Mouse (Mus musculus) liver, embryonic 15.5 days (tissue): ENCODE measurements around the gene Asic2. TPM values are rescaled to one million over a fixed set of nuclear protein-coding genes. Genes with fewer than 3 reads are reported as not detected.

ENCODE experiments used
- ATAC-seq: fragments of 200-750 bp; cut with Nextera tagmentation; 2 replicates; pipeline ENCODE4 v1.8.0; 2017; ENCODE audit warnings: moderate number of reproducible peaks, mild to moderate bottlenecking, moderate library complexity; ENCODE audit not compliant: insufficient read depth
- H3K27ac ChIP-seq: fragments of 300-500 bp; sonication (generic); replicated peaks from 2 replicates; pipeline ENCODE4 v1.5.1; 2015; ENCODE audit warnings: mild to moderate bottlenecking, inconsistent platforms
- H3K27me3 ChIP-seq: fragments of 300-500 bp; sonication (generic); 2 replicates; pipeline ENCODE4 v1.6.1; 2015; ENCODE audit warnings: mild to moderate bottlenecking, inconsistent platforms
- H3K36me3 ChIP-seq: fragments of 300-500 bp; sonication (generic); replicated peaks from 2 replicates; pipeline ENCODE4 v1.6.1; 2015; ENCODE audit warnings: moderate library complexity, mild to moderate bottlenecking, inconsistent platforms
- H3K4me1 ChIP-seq: fragments of 300-500 bp; sonication (generic); replicated peaks from 2 replicates; pipeline ENCODE4 v1.6.1; 2015; ENCODE audit warnings: inconsistent platforms
- H3K4me2 ChIP-seq: fragments of 300-500 bp; sonication (generic); 2 replicates; pipeline ENCODE4 v1.6.1; 2015; ENCODE audit warnings: moderate library complexity, mild to moderate bottlenecking, inconsistent platforms
- H3K4me3 ChIP-seq: fragments of 300-500 bp; sonication (generic); replicated peaks from 2 replicates; pipeline ENCODE4 v1.5.1; 2015; ENCODE audit warnings: mild to moderate bottlenecking, inconsistent platforms
- H3K9ac ChIP-seq: fragments of 300-500 bp; sonication (generic); 2 replicates; pipeline ENCODE4 v1.6.1; 2015; ENCODE audit warnings: moderate library complexity, mild to moderate bottlenecking, inconsistent platforms
- H3K9me3 ChIP-seq: fragments of 300-500 bp; sonication (generic); replicated peaks from 2 replicates; pipeline ENCODE4 v1.6.1; 2016; ENCODE audit warnings: inconsistent platforms
- WGBS: fragments of 180-500 bp; shearing (Covaris S2); methylation state at CpG from one replicate; pipeline ENCODE4 v1.1.7; 2015; ENCODE audit warnings: mixed read lengths; ENCODE audit not compliant: insufficient replicate concordance; 5-methylcytosine and 5-hydroxymethylcytosine counted together
- polyA plus RNA-seq: library from polyadenylated mRNA; unstranded; fragments of >200 nt; fragmentation: Nextera tagmentation; extraction: Ambion mirVana; gene quantifications from 2 replicates; pipeline ENCODE4 v1.2.1, GENCODE M21; 2015

Gene Asic2
- polyA plus RNA-seq, 1 experiment from 2014 or later = 0.03 TPM

DNA sequence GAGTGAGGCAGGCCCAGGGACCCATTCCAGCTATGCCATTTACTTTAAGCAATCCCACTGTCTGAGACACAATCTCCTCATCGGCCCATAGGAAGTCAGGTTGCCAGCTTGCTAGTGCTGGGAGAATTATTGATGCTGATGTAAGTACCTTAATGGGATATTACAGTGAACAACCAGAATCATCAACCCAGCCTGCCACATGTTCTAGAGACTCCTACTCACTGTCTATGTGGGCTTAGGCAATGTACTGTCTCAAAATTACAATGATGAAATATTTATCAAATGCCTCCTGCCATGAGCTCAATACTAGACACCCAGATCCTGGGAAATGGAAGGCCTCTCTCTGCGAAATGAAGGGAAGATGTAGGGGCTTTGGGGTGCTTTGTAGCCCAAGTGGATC lies 876.1 kb downstream of the Asic2 start:
- no peak overlapping the region for H3K9ac ChIP-seq
- no peaks in the 10 kb centered on the region for H3K36me3 ChIP-seq
- H3K4me2 ChIP-seq = no peak overlapping the region
- no peaks in the 10 kb centered on the region for H3K4me1 ChIP-seq
- WGBS = 53% methylated on average over 2 of the region's 2 CpGs
- H3K4me3 ChIP-seq = no peak overlapping the region
- H3K27ac ChIP-seq = no peak overlapping the region
- ATAC-seq = no peak
- H3K27me3 ChIP-seq = 0 out of 2 replicates have a peak, but pooled peaks cover 5% of the 10 kb centered on the region
- no peaks in the 10 kb centered on the region for H3K9me3 ChIP-seq

DNA sequence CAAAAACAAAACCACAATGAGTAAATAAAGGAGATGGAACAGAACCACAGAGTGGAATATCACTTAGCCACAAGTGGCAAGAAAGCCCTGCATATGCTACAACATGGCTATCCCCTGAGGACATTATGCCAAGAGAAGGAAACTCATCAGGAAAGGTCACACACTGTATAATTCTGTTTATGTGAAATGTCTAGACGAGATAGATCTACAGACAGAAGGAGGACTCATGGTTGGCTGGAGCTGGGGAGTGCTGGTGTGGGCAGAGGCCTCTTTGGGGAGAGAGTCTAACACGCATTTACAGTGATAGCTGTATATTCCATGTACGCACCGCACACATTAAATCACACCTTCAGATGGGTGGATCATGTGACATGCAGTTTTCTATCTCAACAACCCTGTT lies 884.4 kb downstream of the Asic2 start:
- WGBS = 65% methylated on average over 4 of the region's 4 CpGs
- H3K4me1 ChIP-seq = no peaks in the 10 kb centered on the region
- no peak overlapping the region for H3K27ac ChIP-seq
- no peak overlapping the region for H3K4me3 ChIP-seq
- ATAC-seq = no peak
- no peaks in the 10 kb centered on the region for H3K9me3 ChIP-seq
- H3K9ac ChIP-seq = no peak overlapping the region
- H3K27me3 ChIP-seq = no peaks in the 10 kb centered on the region
- H3K4me2 ChIP-seq = no peak overlapping the region
- H3K36me3 ChIP-seq = no peaks in the 10 kb centered on the region

- Histone ChIP-seq H3K4me1 (no peaks in the 10 kb centered on the region), H3K27me3 (no peaks in the 10 kb centered on the region), H3K4me3 (no peak overlapping the region), H3K36me3 (no peaks in the 10 kb centered on the region), H3K27ac (no peak overlapping the region), H3K9ac (no peak overlapping the region), H3K9me3 (no peaks in the 10 kb centered on the region), H3K4me2 (no peak overlapping the region)
- WGBS = 51% methylated on average over 11 of the region's 11 CpGs
- no peak for ATAC-seq
Observed at GRCm38 (mm10) chr11:81080076-81080805, 888.0 kb downstream of the Asic2 start.

GRCm38 (mm10) chr11:81079237-81079636 lies 889.0 kb downstream of the Asic2 start:
- Histone ChIP-seq H3K36me3 (no peaks in the 10 kb centered on the region), H3K4me1 (no peaks in the 10 kb centered on the region), H3K9ac (no peak overlapping the region), H3K27me3 (no peaks in the 10 kb centered on the region), H3K4me3 (no peak overlapping the region), H3K4me2 (no peak overlapping the region), H3K9me3 (no peaks in the 10 kb centered on the region), H3K27ac (no peak overlapping the region)
- ATAC-seq = no peak
- WGBS = 45% methylated on average over 3 of the region's 3 CpGs

DNA sequence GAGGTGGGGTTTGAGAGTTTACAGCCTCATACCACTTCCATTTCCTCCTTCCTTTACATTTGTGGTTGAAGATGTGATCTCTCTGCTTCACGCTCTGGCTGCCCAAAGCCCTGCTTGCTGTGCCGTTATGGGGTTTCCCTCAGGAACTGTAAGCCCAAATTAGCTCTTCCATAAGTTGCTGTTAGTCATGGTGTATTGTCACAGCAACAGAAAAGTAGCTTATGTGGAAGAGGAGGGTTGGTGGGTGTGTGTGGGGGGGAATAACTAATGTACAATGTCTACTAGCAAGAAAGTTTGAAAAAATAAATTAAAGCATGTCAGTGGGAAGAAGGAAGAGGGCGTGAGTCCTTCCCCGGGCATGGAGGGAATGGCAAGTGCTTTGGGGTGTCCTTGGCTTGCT lies 896.4 kb downstream of the Asic2 start:
- no peak for ATAC-seq
- H3K4me3 ChIP-seq = no peak overlapping the region
- 49% methylated on average over 4 of the region's 4 CpGs for WGBS

GRCm38 (mm10) chr11:81065386-81065785 lies 902.9 kb downstream of the Asic2 start:
- Histone ChIP-seq H3K4me2 (no peak overlapping the region), H3K4me3 (no peak overlapping the region), H3K27ac (no peak overlapping the region), H3K4me1 (no peaks in the 10 kb centered on the region), H3K27me3 (no peaks in the 10 kb centered on the region), H3K9me3 (no peaks in the 10 kb centered on the region), H3K9ac (no peak overlapping the region), H3K36me3 (no peaks in the 10 kb centered on the region)
- ATAC-seq = no peak
- 74% methylated on average over 11 of the region's 11 CpGs for WGBS

More for the DNA sequence above, 896.4 kb downstream of the Asic2 start:
- Histone ChIP-seq H3K36me3 (no peaks in the 10 kb centered on the region), H3K9ac (no peak overlapping the region), H3K27me3 (no peaks in the 10 kb centered on the region), H3K9me3 (no peaks in the 10 kb centered on the region), H3K4me1 (no peaks in the 10 kb centered on the region), H3K4me2 (no peak overlapping the region), H3K27ac (no peak overlapping the region)

DNA sequence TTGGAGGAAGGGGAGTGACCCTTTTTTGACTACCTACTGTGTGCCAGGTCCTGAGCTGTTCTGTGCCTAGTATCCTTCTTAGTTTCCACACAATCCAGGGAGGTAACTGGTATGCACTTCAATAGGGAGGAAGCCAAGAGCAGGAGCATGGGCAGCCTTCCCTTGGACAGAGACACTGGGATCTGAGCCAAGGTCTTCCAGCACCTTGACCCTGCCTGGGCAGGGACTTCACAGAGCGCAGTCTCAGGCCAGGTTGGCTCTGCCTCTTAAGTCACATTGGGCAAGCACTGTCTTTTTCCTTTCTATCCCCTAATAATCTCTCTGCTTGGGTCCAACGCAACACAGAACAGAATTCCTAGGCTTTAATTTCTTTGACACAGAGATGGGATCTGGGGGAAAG lies 904.3 kb downstream of the Asic2 start:
- 54% methylated on average over 2 of the region's 2 CpGs for WGBS
- H3K36me3 ChIP-seq = no peaks in the 10 kb centered on the region
- no peaks in the 10 kb centered on the region for H3K9me3 ChIP-seq
- H3K9ac ChIP-seq = no peak overlapping the region
- H3K27ac ChIP-seq = no peak overlapping the region
- H3K4me1 ChIP-seq = no peaks in the 10 kb centered on the region
- no peak for ATAC-seq
- H3K4me3 ChIP-seq = no peak overlapping the region
- no peak overlapping the region for H3K4me2 ChIP-seq
- H3K27me3 ChIP-seq = no peaks in the 10 kb centered on the region

GRCm38 (mm10) chr11:81060077-81060476 lies 908.2 kb downstream of the Asic2 start:
- Histone ChIP-seq H3K4me2 (no peak overlapping the region), H3K4me1 (no peaks in the 10 kb centered on the region), H3K27me3 (no peaks in the 10 kb centered on the region), H3K4me3 (no peak overlapping the region), H3K27ac (no peak overlapping the region), H3K36me3 (no peaks in the 10 kb centered on the region), H3K9ac (no peak overlapping the region), H3K9me3 (no peaks in the 10 kb centered on the region)
- ATAC-seq = no peak
- 48% methylated on average over 2 of the region's 2 CpGs for WGBS

- 59% methylated on average over 9 of the region's 9 CpGs for WGBS
- H3K4me2 ChIP-seq = no peak overlapping the region
- H3K4me1 ChIP-seq = no peaks in the 10 kb centered on the region
- no peaks in the 10 kb centered on the region for H3K27me3 ChIP-seq
- H3K9me3 ChIP-seq = no peaks in the 10 kb centered on the region
- no peak for ATAC-seq
- H3K27ac ChIP-seq = no peak overlapping the region
- H3K9ac ChIP-seq = no peak overlapping the region
- H3K4me3 ChIP-seq = no peak overlapping the region
- no peaks in the 10 kb centered on the region for H3K36me3 ChIP-seq
Observed at GRCm38 (mm10) chr11:81059546-81059945, 908.7 kb downstream of the Asic2 start.

DNA sequence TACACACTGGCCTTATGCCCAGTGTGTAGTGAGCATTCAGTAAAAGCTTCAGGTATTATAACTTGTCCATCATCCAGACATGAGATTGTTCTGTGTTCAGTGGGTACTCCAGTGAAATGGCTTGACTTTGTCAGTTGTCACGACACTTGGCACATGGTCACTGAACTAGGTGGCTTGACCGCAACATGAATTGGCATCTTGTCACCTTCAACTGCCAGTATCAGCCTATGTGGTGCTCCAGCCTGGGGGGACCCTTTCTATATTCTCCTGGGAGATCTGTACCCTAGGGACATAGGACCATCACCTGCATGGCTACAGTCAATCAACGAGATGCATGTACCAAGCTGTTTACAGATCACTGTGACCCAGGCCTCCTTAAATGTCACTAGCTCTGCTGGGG lies 910.8 kb downstream of the Asic2 start:
- Histone ChIP-seq H3K27ac (no peak overlapping the region), H3K4me1 (no peaks in the 10 kb centered on the region), H3K4me2 (no peak overlapping the region), H3K4me3 (no peak overlapping the region), H3K36me3 (no peaks in the 10 kb centered on the region), H3K27me3 (no peaks in the 10 kb centered on the region), H3K9ac (no peak overlapping the region), H3K9me3 (no peaks in the 10 kb centered on the region)
- no peak for ATAC-seq
- 63% methylated on average over 3 of the region's 3 CpGs for WGBS

DNA sequence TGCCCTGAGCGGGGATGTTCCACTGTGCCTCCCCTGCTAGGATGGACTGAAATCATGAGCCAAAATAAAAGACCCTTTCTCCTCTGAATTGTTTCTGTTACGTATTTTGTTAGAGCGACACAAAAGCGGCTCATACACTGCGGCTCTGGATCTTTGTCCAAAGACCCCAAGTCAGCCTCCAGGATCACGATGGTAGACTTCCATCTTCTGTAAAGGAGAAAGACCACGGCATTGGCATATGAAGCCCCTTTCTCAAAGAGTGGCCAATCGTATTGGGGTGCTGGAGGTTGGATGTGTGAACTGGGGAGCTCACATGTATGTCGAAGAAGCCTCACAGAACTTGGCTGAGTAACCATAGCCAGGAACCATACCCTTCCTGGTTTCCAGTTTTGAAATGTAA lies 911.5 kb downstream of the Asic2 start:
- Histone ChIP-seq H3K27ac (no peak overlapping the region), H3K36me3 (no peaks in the 10 kb centered on the region), H3K4me1 (no peaks in the 10 kb centered on the region), H3K9me3 (no peaks in the 10 kb centered on the region), H3K27me3 (no peaks in the 10 kb centered on the region), H3K4me2 (no peak overlapping the region), H3K9ac (no peak overlapping the region), H3K4me3 (no peak overlapping the region)
- no peak for ATAC-seq
- 69% methylated on average over 9 of the region's 9 CpGs for WGBS
